Mouse (Mus musculus): ENCODE measurements around the gene Pnmal2.

DNA sequence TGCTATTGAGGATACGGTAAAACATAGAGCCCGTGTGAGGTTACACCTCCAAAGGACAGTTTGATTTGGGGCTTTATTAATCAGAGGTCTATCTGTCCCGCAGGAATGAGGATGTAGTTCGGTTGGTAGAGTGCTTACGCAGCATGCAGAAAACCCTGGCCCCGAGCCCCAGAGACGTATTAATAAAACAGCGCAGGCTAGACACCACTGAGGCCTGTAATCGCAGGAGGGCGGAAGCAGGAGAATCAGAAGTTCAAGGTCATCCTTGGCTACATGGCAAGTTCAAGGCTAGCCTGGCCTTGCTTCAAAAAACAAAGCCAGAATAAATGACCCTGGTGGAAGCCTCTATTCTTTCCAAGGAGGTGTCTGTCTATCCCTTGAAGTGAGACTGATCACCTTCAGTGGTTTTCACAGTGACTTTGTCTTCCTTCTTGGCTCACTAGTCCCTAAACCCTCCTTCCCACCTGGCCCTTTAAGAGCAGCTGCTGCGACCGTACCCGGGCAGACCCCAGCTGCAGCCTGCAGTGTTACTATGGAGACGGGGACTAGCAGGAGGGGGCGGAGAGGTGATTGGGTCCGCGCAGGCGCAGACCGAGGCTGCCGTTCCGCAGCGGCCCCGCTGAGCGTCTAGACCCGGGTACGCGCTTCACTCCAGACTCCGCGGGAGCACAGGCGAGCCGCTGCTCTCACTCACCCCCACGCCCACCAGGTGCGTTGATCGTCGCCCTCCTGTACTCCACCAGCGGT is at the start of gene Pnmal2:
- TF ChIP-seq CTCF (IDR thresholded peaks at IDR 0.05; ENCODE audit: low read depth) = no peak
- no peak for TF ChIP-seq EP300 (IDR thresholded peaks at IDR 0.05; ENCODE audit: low read depth)
